Mouse (Mus musculus) thymus, adult 2 months (tissue): ENCODE results near the gene Klhl41. TPM values are rescaled to one million over a fixed set of nuclear protein-coding genes. Genes with fewer than 3 reads are reported as not detected.

Source experiments
- DNase-seq: peaks from one replicate; pipeline ENCODE4 v3.0.0; 2021
- H3K27ac ChIP-seq: fragments of 200-500 bp; 2 replicates; pipeline ENCODE4 v1.5.1; 2012; ENCODE audit warnings: low read length, control low read depth; ENCODE audit not compliant: control insufficient read depth, insufficient read depth
- H3K27me3 ChIP-seq: fragments of 200-500 bp; 2 replicates; pipeline ENCODE4 v1.6.1; 2012; ENCODE audit warnings: mild to moderate bottlenecking, low read length, moderate library complexity, mixed read lengths; ENCODE audit not compliant: control insufficient read depth, insufficient read depth
- H3K36me3 ChIP-seq: fragments of 200-500 bp; 2 replicates; pipeline ENCODE4 v1.6.1; 2012; ENCODE audit warnings: mild to moderate bottlenecking, low read length, moderate library complexity; ENCODE audit not compliant: control insufficient read depth, insufficient read depth
- H3K4me1 ChIP-seq: fragments of 200-500 bp; replicated peaks from 2 replicates; pipeline ENCODE4 v1.6.1; 2012; ENCODE audit warnings: low read length; ENCODE audit not compliant: control insufficient read depth, insufficient read depth
- H3K4me3 ChIP-seq: fragments of 200-500 bp; 2 replicates; pipeline ENCODE4 v1.5.1; 2012; ENCODE audit warnings: mild to moderate bottlenecking, low read length, control low read depth, moderate library complexity; ENCODE audit not compliant: control insufficient read depth, insufficient read depth
- CTCF ChIP-seq: fragments of 200-500 bp; IDR thresholded peaks from 2 replicates; pipeline ENCODE4 v1.5.1; 2012; ENCODE audit warnings: mild to moderate bottlenecking, control low read depth, low read length, moderate library complexity, borderline replicate concordance; ENCODE audit not compliant: control insufficient read depth, poor library complexity, insufficient read depth; ENCODE audit errors: extremely low read depth
- POLR2A ChIP-seq: fragments of 200-500 bp; IDR thresholded peaks from 2 replicates; pipeline ENCODE4 v1.6.1; 2012; ENCODE audit warnings: mild to moderate bottlenecking, low read length, control low read depth, moderate library complexity; ENCODE audit not compliant: control insufficient read depth, poor library complexity, insufficient read depth; ENCODE audit errors: extremely low read depth
- WGBS: fragments of 180-500 bp; shearing (Covaris S2); methylation state at CpG from one replicate; pipeline ENCODE4 v1.1.7; 2018; 5-methylcytosine and 5-hydroxymethylcytosine counted together
- polyA plus RNA-seq: library from polyadenylated mRNA; depleted of rRNA; stranded (reverse); fragments of >200 nt; gene quantifications from 2 replicates; pipeline ENCODE4 v1.2.3, GENCODE M21; 2012

Klhl41 gene
- polyA plus RNA-seq, 1 experiment = 0.43 TPM

DNA sequence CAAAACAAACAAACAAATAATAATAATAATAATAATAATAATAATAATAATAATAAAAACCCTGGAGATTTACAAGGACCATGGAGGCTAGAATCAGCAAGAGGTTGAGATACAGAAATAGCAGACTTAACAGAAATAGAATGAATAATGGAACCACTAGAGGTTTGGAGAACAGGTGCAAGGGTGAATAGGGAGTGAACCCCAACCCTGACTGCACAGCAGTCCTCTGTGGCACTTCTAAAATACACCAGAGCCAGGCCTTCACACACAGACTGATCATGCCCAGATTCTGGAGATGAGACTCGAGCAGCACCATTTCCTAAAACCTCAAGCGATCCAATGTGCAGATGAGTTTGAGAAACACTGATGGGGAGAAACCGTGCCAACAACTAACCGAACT, 12.0 kb downstream of the Klhl41 start:
- 91% methylated on average over 4 of the region's 4 CpGs for WGBS

DNA sequence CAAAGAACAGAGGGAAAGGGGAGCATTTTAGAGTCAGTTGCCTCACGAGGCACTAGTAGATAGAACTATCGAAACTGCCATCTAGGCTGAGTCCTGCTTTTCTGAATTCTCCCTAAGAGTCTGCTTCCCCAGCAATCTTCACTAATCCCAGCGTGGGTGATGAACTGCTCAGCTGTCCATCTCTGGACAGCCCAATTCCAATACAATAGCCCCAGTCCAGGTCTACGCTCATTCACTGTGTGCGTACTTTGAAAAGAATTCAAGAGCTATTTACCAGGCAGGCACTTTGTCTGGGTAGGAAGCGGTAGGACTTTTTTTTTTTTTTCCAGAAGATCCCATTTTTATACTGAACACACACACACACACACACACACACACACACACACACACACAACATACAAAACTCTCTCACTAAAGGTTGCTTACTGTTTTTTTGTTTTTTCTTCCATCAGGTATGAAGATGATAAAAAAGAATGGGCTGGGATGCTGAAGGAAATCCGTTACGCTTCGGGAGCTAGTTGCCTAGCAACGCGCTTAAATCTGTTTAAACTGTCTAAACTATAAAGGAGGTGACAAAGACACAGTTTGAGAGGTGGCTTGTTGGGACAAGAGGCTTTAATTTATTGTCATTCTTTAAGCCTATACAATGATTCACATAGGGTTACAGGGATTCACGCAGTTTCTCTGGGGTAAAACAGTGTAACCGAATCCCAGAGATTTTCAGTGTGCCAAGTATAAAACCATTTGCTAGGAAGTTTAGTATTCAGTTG, 13.3 kb downstream of the Klhl41 start:
- Histone ChIP-seq H3K4me1 (no peaks in the 10 kb centered on the region), H3K27me3 (no peaks in the 10 kb centered on the region), H3K27ac (no peak overlapping the region), H3K4me3 (no peak overlapping the region), H3K36me3 (no peaks in the 10 kb centered on the region)
- TF ChIP-seq POLR2A (no peak), CTCF (no peak)
- WGBS = 94% methylated on average over 13 of the region's 13 CpGs
- DNase-seq = no peak

More for the DNA sequence above, 12.0 kb downstream of the Klhl41 start:
- no peak overlapping the region for H3K27ac ChIP-seq
- H3K4me1 ChIP-seq = no peaks in the 10 kb centered on the region
- H3K4me3 ChIP-seq = no peak overlapping the region
- TF ChIP-seq CTCF (no peak), POLR2A (no peak)
- no peaks in the 10 kb centered on the region for H3K27me3 ChIP-seq
- DNase-seq = no peak
- no peaks in the 10 kb centered on the region for H3K36me3 ChIP-seq

GRCm38 (mm10) chr2:69684488-69684887, 14.6 kb downstream of the Klhl41 start:
- Histone ChIP-seq H3K4me3 (no peak overlapping the region), H3K36me3 (no peaks in the 10 kb centered on the region), H3K4me1 (no peaks in the 10 kb centered on the region), H3K27me3 (no peaks in the 10 kb centered on the region), H3K27ac (no peak overlapping the region)
- TF ChIP-seq POLR2A = no peak
- TF ChIP-seq CTCF = no peak
- DNase-seq = no peak
- 92% methylated on average over 3 of the region's 3 CpGs for WGBS

DNA sequence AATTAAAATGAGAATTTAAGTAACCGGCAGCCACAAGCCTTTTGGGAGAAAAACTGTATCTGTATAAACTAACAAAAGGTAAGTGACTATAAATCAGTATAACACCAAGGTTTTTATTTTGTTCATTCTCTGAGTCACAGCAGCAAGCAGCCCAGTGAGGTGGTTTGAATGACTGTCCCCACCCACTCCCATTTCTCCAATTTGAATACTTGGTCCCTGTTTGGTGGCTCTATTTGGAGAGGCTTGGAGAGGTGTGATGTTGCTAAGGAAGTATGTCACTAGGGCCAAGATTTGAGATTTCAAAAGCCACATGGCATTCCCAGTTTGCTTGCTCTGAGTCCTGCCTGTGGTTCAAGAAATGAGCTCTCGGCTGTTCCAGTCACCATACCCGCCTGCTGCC, 20.3 kb downstream of the Klhl41 start:
- Histone ChIP-seq H3K4me1 (no peaks in the 10 kb centered on the region), H3K4me3 (no peak overlapping the region), H3K27ac (no peak overlapping the region), H3K36me3 (no peaks in the 10 kb centered on the region), H3K27me3 (no peaks in the 10 kb centered on the region)
- 98% methylated on average over 3 of the region's 3 CpGs for WGBS
- no peak for TF ChIP-seq CTCF
- no peak for TF ChIP-seq POLR2A
- no peak for DNase-seq

DNA sequence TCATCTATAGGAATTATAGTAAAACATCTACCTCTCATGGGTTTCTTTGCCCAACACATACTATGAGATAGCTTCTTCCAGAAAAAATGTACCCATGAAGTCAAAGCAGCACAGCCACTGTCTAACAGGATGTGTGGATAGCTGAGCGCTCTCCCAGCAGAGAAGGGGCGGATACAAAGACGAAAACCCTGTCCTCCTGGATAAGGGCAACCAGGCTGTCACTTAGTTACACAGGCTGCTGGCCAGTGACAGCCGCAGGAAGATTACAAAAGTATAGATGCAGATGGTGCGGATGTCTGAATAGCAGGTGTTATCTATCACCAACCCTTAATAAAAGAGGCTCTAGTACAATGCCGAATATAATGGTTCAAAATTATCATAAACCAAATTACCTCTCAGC, 20.9 kb downstream of the Klhl41 start:
- Histone ChIP-seq H3K27ac (no peak overlapping the region), H3K4me1 (no peaks in the 10 kb centered on the region), H3K36me3 (no peaks in the 10 kb centered on the region), H3K27me3 (no peaks in the 10 kb centered on the region), H3K4me3 (no peak overlapping the region)
- DNase-seq = no peak
- no peak for TF ChIP-seq CTCF
- no peak for TF ChIP-seq POLR2A
- 98% methylated on average over 6 of the region's 6 CpGs for WGBS

DNA sequence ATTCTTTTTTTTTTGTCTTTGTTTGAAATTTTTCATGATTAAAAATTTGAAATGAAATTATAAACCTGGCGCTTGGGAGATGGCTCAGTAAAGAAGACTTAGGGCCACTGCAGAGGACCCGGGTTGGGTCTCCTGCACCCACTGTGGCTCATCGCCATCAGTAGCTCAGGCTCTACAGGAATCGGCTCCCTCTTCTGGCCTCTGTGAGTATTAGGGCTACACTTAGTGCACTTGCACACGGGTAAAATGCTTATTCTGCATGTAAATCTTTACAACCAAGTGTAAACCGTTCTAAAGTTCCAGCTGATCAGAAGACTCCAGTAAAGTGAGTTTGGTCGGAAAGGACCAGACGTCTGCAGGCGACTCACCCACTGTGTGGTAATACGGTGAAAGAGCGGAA, 23.6 kb downstream of the Klhl41 start:
- H3K4me3 ChIP-seq = no peak overlapping the region
- DNase-seq = no peak
- TF ChIP-seq CTCF (no peak), POLR2A (no peak)
- no peaks in the 10 kb centered on the region for H3K27me3 ChIP-seq
- no peaks in the 10 kb centered on the region for H3K4me1 ChIP-seq
- H3K27ac ChIP-seq = no peak overlapping the region
- no peaks in the 10 kb centered on the region for H3K36me3 ChIP-seq
- WGBS = 98% methylated on average over 11 of the region's 11 CpGs
